Mouse (Mus musculus) ES-Bruce4 (cell line): ENCODE measurements around the gene Cd52.

ENCODE experiments used
- CTCF ChIP-seq: IDR thresholded peaks from one replicate; pipeline ENCODE4 v1.8.1; 2011; ENCODE audit warnings: low read depth, low read length
- EP300 ChIP-seq: IDR thresholded peaks from 2 replicates; pipeline ENCODE4 v1.6.1; 2011; ENCODE audit warnings: low read depth, low read length; ENCODE audit not compliant: insufficient read depth
- POLR2A ChIP-seq: IDR thresholded peaks from one replicate; pipeline ENCODE4 v1.8.1; 2011; ENCODE audit warnings: low read length; ENCODE audit not compliant: insufficient read depth

GRCm38 (mm10) chr4:134053538-134053937 is 41.3 kb downstream of the Cd52 start, which contains the start of gene Zfp683:
- TF ChIP-seq CTCF = no peak
- TF ChIP-seq POLR2A = no peak
- TF ChIP-seq EP300 = no peak
